Mouse (Mus musculus) heart, adult 2 months (tissue): ENCODE data around the gene D430019H16Rik.

Source experiments
- CTCF ChIP-seq: fragments of 200-600 bp; IDR thresholded peaks from 2 replicates; pipeline ENCODE4 v1.8.1; 2022; ENCODE audit warnings: antibody characterized with exemption, mild to moderate bottlenecking, moderate library complexity
- POLR2A ChIP-seq: fragments of 200-500 bp; IDR thresholded peaks from 2 replicates; pipeline ENCODE4 v1.6.1; 2011; ENCODE audit warnings: mild to moderate bottlenecking, low read depth, low read length, control low read depth; ENCODE audit not compliant: insufficient read depth

- TF ChIP-seq CTCF (no peak), POLR2A (no peak)
Observed at GRCm38 (mm10) chr12:105498423-105498822, 44.8 kb downstream of the D430019H16Rik start.
